Mouse (Mus musculus): Measurements from ENCODE around the gene Myo1b.

GRCm38 (mm10) chr1:51914095-51914494 lies 1.8 kb downstream of the Myo1b start:
- no peak for TF ChIP-seq EP300 (IDR thresholded peaks at IDR 0.05; ENCODE audit: low read length)
- no peak for TF ChIP-seq RAD21 (IDR thresholded peaks at IDR 0.05; ENCODE audit: low read depth, low read length)
- no peak for TF ChIP-seq ZNF384 (IDR thresholded peaks at IDR 0.05; ENCODE audit: low read depth, low read length)
- TF ChIP-seq CTCF (conservative IDR thresholded peaks at IDR 0.05 in 1 of 2, IDR thresholded peaks at IDR 0.05 in 1 of 2; ENCODE audit: low read depth in 2 of 2, low read length in 2 of 2): no peak
- TF ChIP-seq POLR2A (IDR thresholded peaks at IDR 0.05; ENCODE audit: low read depth, low read length): no peak

Measured in CH12.LX (cell line).